Mouse (Mus musculus) retina, adult 2 months (tissue): Measurements from ENCODE around the gene Pik3cd.

Experiments
- DNase-seq: peaks from one replicate; pipeline ENCODE4 v3.0.0-alpha.2; 2012; ENCODE audit warnings: low read depth, low spot score

The Pik3cd gene

DNA sequence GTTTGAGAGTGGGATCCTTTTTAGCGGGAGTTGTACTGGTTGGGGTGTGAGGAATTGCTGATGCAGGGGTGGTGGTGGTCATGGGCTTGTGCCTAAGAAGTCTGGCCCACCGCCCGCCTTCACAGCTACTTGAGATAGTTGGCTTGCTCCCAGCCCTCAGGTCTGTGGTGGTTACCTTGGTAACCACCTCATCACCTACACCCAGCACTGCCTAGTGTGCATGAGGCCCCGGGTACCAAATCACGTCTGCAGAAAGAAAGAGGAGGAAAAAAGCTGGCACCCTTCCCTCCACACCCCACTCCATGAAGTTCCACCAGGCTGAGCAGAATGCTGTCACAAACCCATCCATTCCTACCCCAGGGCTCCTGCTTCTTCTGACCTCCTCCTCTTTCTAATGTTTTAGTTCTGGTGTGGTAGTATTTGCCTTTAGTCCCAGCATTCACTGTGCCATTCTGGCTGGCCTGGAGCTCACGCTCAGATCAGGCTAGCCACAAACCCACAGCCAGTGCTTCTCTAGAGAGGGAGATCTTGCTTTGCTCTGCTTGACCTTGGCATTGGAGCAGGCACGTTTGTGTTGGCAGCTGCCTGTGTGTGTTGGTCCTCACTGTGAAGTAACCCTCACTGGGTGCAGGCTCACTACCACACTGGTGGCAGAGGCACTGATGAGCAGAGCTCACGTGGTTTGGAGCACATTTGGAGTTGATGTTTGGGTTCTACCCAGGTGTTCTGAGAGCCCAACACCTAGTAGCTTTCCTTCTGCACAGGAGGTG lies 92.9 kb downstream of the Pik3cd start:
- DNase-seq = no peak

DNA sequence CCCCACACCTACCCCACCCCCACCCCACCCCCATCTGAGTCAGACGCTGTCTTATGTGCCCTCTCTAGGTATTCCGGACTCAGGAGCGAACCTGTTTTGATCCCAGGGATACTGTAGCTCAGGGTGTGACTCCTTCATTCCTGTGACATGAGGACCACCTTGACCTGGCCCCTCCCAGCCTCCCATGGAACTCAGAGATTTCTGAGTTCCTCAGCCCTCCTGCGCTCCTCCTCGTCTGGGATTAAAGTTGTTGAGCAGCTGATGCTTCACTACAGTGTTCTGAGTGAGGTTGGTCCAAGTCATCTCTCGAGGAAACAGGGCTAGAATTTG lies 94.1 kb downstream of the Pik3cd start:
- DNase-seq = no peak

DNA sequence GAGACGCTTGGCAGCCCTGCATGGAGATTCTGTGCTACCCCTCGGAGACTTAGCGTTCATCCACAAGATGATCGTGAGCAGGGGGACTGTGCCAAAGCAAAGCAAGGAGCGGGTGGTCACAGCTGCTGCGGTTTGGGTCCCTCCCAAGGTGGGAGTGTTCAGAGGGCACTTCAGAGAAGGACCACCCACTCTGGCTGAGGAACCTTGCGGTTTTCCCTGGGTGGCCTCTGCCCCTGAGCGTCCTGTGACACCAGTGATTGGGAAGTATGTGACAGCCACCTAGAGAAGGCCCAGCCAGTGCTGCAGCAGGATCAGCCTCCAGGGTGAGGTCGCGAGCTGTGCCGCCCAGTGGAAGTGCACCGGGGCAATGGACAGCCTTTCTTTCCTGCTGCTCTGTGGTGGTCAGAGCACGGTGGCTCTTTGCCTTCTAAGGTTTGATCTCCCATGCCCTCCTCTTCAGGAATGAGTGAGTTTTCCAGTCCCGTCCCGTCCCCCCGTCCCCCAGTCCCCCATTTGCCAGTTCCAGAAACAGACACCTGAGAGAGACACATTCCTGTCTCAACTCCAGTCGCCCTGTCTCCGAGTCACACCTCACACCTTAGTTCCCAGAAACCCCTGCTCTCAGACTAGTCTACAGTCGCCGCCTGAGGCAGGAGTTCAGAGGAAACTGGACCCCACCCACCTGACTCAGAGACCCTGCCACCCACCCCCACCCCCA lies 94.6 kb downstream of the Pik3cd start:
- no peak for DNase-seq

DNA sequence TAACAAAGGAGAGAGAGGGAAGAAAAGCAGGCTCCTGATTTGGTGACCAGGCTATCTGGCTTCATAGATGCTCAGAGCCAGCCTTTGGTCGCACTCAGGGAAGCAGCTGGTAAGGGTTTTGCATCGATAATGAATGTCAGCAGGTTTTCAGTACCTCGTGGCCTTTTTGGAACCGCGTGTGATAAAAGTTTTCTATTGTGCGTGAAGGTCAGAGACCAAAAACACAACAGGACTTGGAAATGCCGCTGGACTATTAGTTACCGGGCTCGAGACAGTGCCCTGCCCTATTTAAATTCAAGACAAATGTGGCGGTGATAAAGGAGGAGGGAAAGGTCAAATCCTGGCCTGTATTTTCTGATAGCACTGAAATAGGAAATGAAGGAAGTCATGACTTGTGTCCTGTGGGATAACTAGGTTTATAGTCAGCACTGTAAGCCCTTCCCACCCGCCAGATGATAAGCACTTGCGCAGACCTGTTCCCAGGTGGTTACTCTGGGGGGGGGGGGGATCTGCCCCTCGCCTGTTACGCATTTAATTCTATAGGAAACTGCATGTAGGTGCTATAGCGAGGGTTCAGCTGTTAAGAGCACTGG lies 95.5 kb downstream of the Pik3cd start:
- no peak for DNase-seq

DNA sequence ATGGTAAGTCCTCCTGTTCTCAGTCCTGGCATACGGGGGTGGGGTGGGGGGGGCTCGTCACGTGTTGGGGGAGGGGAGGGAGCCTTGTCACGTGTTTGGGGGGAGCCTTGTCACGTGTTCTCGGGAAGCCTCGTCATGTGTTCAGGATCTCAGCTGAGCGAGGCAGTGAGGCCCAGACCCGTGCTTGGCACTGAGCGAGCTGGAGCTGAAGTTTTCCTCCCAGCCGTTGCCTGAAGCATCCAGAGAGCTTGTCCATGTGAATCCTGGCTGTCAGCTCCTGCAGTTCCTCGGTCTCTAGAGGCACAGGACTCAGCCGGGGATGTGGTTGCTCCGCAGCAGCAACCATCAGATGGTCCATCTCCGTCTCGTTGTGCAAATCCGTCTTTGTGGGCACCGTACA lies 96.3 kb downstream of the Pik3cd start:
- no peak for DNase-seq

DNA sequence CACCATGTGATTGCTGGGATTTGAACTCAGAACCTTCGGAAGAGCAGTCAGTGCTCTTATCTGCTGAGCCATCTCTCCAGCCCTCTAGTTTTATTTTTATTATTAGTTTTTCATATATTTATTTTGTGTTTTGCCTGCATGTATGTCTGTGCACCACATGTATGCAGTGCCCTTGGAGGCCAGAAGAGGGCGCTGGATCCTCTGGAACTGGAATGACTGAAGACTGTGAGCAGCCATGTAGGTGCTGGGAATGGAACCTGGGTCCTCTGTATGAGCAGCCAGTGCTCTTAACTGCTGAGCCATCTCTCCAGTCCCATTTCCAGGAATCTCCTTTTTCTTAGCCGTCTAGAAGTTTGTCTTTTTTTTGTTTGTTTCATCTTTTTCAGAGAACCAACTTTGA lies 97.9 kb downstream of the Pik3cd start:
- no peak for DNase-seq

DNA sequence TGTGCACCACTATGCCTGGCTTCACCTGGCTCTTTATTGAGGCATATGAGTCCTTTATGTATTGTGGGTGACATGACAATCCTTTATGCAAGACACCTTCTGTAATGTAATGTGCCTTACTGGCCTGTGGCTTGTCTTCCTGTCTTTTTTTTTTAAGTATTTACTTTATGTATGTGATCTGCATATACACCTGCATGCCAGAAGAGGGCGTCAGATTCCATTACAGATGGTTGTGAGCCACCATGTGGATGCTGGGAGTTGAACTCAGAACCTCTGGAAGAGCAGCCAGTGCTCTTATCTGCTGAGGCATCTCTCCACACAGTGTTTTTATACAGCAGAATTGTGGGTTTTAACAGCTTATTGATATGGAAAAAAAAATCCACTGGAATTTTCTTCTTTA lies 98.5 kb downstream of the Pik3cd start:
- no peak for DNase-seq

DNA sequence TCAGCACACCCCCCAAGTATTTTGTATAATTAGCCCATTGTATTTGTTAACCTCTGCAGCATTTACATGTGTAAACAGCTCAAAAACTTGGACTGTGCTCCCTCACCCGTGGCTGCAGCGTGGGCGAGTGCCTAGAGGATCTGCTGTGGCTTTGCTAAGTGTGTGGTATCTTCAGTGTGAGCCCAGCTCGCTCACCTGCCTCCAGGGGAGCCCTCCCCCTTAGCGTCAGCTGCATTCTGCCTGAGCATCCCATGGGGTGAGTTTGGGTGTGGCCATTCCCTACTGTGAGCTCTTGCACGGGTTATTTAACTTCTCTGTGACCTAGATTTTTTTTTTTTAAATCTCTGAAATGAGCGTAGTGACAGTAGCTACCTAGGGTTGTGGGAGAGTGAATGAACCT lies 100.1 kb downstream of the Pik3cd start:
- DNase-seq = no peak

DNA sequence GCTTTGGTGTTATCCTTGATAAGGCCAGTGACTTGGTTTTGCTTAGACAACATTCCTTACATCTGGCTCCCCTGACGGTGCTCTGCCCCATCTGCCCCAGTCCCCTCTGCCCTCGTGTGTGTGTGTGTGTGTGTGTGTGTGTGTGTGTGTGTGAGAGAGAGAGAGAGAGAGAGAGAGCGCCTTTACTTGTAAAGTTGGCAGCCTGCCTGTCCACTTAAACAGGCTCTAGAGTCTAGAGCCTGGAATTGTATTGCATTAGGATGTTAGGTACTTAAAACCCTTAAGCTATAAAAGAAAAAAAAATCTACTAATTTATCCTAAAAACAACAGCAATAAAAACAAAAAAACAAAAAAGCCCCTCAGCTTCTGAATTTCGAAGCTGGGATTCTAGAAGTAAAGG lies 100.9 kb downstream of the Pik3cd start:
- no peak for DNase-seq

DNA sequence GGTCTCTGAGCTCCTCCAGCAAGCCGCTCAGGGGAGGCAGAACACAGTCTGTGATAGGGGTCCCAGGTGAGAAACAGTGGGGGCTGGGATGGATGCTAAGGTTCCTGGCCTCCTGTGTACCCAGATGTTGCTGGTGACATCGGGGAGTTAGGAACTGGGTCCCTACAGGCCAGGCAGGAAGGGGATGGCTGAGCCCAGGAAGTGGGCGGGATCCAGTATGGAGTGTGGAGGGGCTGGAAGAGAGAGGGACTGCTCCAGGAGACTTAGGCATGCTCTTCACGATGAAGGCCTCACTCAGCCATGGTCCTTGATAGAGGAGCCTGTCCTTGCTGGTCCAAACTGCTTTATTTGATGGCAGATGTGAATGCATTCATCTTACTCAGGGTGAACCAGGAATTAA lies 102.2 kb downstream of the Pik3cd start:
- no peak for DNase-seq

DNA sequence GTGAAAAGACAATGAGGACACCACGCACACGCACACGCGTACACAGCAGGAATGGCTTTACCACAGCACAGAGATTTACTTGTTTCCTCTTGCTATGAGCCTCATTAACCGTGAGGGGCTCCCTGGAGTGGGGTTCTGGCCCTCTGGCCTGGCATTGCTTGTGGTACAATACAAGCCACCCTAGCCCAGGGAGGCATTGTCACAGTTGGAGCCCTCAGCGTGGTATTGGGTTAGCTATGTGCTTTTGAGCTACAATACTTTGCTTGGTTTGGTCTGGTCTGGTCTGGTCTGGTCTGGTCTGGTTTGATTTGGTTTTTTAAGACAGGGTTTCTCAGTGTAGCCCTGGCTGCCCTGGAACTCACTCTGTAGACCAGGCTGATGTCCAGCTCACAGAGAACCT lies 102.8 kb downstream of the Pik3cd start:
- DNase-seq = no peak
